Mouse (Mus musculus) heart, postnatal 4 days (tissue): ENCODE data around the gene 4930548H24Rik. TPM values are rescaled to one million over a fixed set of nuclear protein-coding genes. Genes with fewer than 3 reads are reported as not detected.

Experiments
- total RNA-seq, 2 experiments: library from RNA; stranded (reverse); gene quantifications; 2 replicates each; pipeline ENCODE4 v1.2.3; 2021

4930548H24Rik gene
- total RNA-seq, 2 experiments from 2014 or later, result 0.38 to 0.55 TPM

Other genes with a start within 250 kb of the 4930548H24Rik start
- gene Nrbp1, start 244.9 kb upstream of the 4930548H24Rik start, total RNA-seq, result 10 to 100 TPM; 88.1 to 90.0 TPM
- gene Gm9970, start 244.5 kb upstream of the 4930548H24Rik start, total RNA-seq, result not detected
- 1 to 10 TPM; 2.4 to 3.1 TPM for gene Krtcap3, start 234.0 kb upstream of the 4930548H24Rik start, total RNA-seq
- 10 to 100 TPM; 27.1 to 38.4 TPM for gene Ift172, start 194.6 kb upstream of the 4930548H24Rik start, total RNA-seq
- gene Fndc4, start 189.7 kb upstream of the 4930548H24Rik start, total RNA-seq, result 1 to 10 TPM; 6.6 to 7.8 TPM
- gene Gckr, start 188.3 kb upstream of the 4930548H24Rik start, total RNA-seq, result not detected
- 10 to 100 TPM; 22.6 to 26.9 TPM for gene Zfp512, start 33.3 kb upstream of the 4930548H24Rik start, total RNA-seq
- 10 to 100 TPM; 25.9 to 28.3 TPM for gene Gpn1, start 9.0 kb downstream of the 4930548H24Rik start, total RNA-seq
- 10 to 100 TPM; 21.2 to 21.4 TPM for gene Slc4a1ap, start 41.3 kb downstream of the 4930548H24Rik start, total RNA-seq
- gene Supt7l, start 42.1 kb downstream of the 4930548H24Rik start, total RNA-seq, result 10 to 100 TPM; 16.1 to 16.4 TPM
- 100 to 1,000 TPM; 276 to 287 TPM for gene Mrpl33, start 111.2 kb downstream of the 4930548H24Rik start, total RNA-seq
- gene Rbks, start 211.9 kb downstream of the 4930548H24Rik start, total RNA-seq, result 1 to 10 TPM; 4.5 to 4.6 TPM
- gene Babam2, start 211.9 kb downstream of the 4930548H24Rik start, total RNA-seq, result 10 to 100 TPM; 43.1 to 43.9 TPM